Mouse (Mus musculus) bone marrow macrophage, adult 2 months (primary cell): ENCODE results near the gene Rsbn1l. TPM values are rescaled to one million over a fixed set of nuclear protein-coding genes. Genes with fewer than 3 reads are reported as not detected.

Experiments used
- H3K27ac ChIP-seq: 2 replicates; pipeline ENCODE4 v1.5.1; 2012; ENCODE audit warnings: low read depth, low read length; ENCODE audit not compliant: insufficient read depth
- H3K4me1 ChIP-seq: 2 replicates; pipeline ENCODE4 v1.6.1; 2012; ENCODE audit warnings: low read length; ENCODE audit not compliant: control insufficient read depth, insufficient read depth
- H3K4me3 ChIP-seq: 2 replicates; pipeline ENCODE4 v1.5.1; 2012; ENCODE audit warnings: mild to moderate bottlenecking, low read length, moderate library complexity; ENCODE audit not compliant: insufficient read depth
- CTCF ChIP-seq: IDR thresholded peaks from 2 replicates; pipeline ENCODE4 v1.5.1; 2012; ENCODE audit warnings: low read depth, mild to moderate bottlenecking, low read length, moderate library complexity
- POLR2A ChIP-seq: IDR thresholded peaks from 2 replicates; pipeline ENCODE4 v1.6.1; 2012; ENCODE audit warnings: mild to moderate bottlenecking, low read depth, low read length, borderline replicate concordance
- polyA plus RNA-seq: library from polyadenylated mRNA; stranded (reverse); fragments of >200 nt; gene quantifications from 2 replicates; pipeline ENCODE4 v1.2.4, GENCODE M21; 2012; ENCODE audit not compliant: missing spikeins, insufficient read depth, insufficient read length

Rsbn1l gene
- polyA plus RNA-seq, 1 experiment = 34.7 TPM

GRCm38 (mm10) chr5:20913372-20914275, 42.6 kb downstream of the Rsbn1l start:
- TF ChIP-seq POLR2A = no peak
- peak; percentile 23; the same call in 1 of the 2 replicates for TF ChIP-seq CTCF
- Histone ChIP-seq H3K4me1 (peaks cover 4% of the 10 kb centered on the region; the same call in 1 of the 2 replicates), H3K27ac (no peak overlapping the region), H3K4me3 (no peak overlapping the region)

GRCm38 (mm10) chr5:20911741-20912140, 44.5 kb downstream of the Rsbn1l start:
- TF ChIP-seq CTCF (no peak), POLR2A (no peak)
- H3K27ac ChIP-seq = no peak overlapping the region

GRCm38 (mm10) chr5:20906191-20906590, 50.0 kb downstream of the Rsbn1l start:
- Histone ChIP-seq H3K4me3 (no peak overlapping the region), H3K27ac (no peak overlapping the region), H3K4me1 (no peaks in the 10 kb centered on the region)
- TF ChIP-seq CTCF = no peak
- TF ChIP-seq POLR2A = no peak

More at GRCm38 (mm10) chr5:20911741-20912140, 44.5 kb downstream of the Rsbn1l start:
- no peak overlapping the region for H3K4me3 ChIP-seq
- no peaks in the 10 kb centered on the region for H3K4me1 ChIP-seq

- no peak overlapping the region for H3K27ac ChIP-seq
- no peak overlapping the region for H3K4me3 ChIP-seq
- no peaks in the 10 kb centered on the region for H3K4me1 ChIP-seq
- no peak for TF ChIP-seq CTCF
- TF ChIP-seq POLR2A = no peak
Measured at GRCm38 (mm10) chr5:20905437-20905836, 50.8 kb downstream of the Rsbn1l start.

GRCm38 (mm10) chr5:20904647-20905046, 51.6 kb downstream of the Rsbn1l start:
- Histone ChIP-seq H3K4me3 (no peak overlapping the region), H3K27ac (no peak overlapping the region), H3K4me1 (no peaks in the 10 kb centered on the region)
- TF ChIP-seq CTCF (no peak), POLR2A (no peak)

GRCm38 (mm10) chr5:20897446-20898167, 58.6 kb downstream of the Rsbn1l start:
- TF ChIP-seq POLR2A = no peak
- TF ChIP-seq CTCF = no peak
- Histone ChIP-seq H3K4me3 (no peak overlapping the region), H3K4me1 (peaks cover 2% of the 10 kb centered on the region; the same call in 1 of the 2 replicates), H3K27ac (no peak overlapping the region)

- TF ChIP-seq POLR2A = no peak
- no peak for TF ChIP-seq CTCF
- Histone ChIP-seq H3K27ac (no peak overlapping the region), H3K4me3 (peak overlapping the region; percentile 26)
Measured at GRCm38 (mm10) chr5:20884036-20884620, 72.1 kb downstream of the Rsbn1l start.

GRCm38 (mm10) chr5:20881915-20882800, 74.0 kb downstream of the Rsbn1l start, which contains the start of the genes Phtf2 and Tmem60:
Phtf2 (minus strand) TSS chr5:20882124.
Tmem60 (plus strand) TSS chr5:20882191.
- no peak for TF ChIP-seq CTCF
- TF ChIP-seq POLR2A = 0 out of 2 replicates have a peak, but pooled peaks have one; percentile 6
- Histone ChIP-seq H3K4me3 (peak within 1 kb of the TSS; percentile 93), H3K27ac (peak within 1 kb of the TSS; percentile 70), H3K4me1 (peaks cover 27% of the 10 kb centered on the region)

More at GRCm38 (mm10) chr5:20884036-20884620, 72.1 kb downstream of the Rsbn1l start:
- peaks cover 15% of the 10 kb centered on the region for H3K4me1 ChIP-seq
